Mouse (Mus musculus): ENCODE results near the gene Lamb3.

Gene Lamb3

GRCm38 (mm10) chr1:193207503-193207902, at the start of gene Lamb3:
Gene Lamb3 (plus strand): TSS chr1:193207699.
- peak; percentile 47 for DNase-seq (ENCODE audit: low spot score)

- DNase-seq (ENCODE audit: low spot score): peak; percentile 42
Measured at GRCm38 (mm10) chr1:193159163-193159562, 48.3 kb upstream of the Lamb3 start.

GRCm38 (mm10) chr1:193159613-193160012, 47.9 kb upstream of the Lamb3 start:
- peak; percentile 27 for DNase-seq (ENCODE audit: low spot score)

- DNase-seq (ENCODE audit: low spot score): peak; percentile 32
Measured at GRCm38 (mm10) chr1:193160317-193161032, 47.0 kb upstream of the Lamb3 start.

- DNase-seq (ENCODE audit: low spot score): no peak
Measured at GRCm38 (mm10) chr1:193167746-193168145, 39.8 kb upstream of the Lamb3 start, which contains the start of gene A130010J15Rik. Gene A130010J15Rik (plus strand): TSS chr1:193168046.

GRCm38 (mm10) chr1:193169228-193169627, 38.3 kb upstream of the Lamb3 start:
- no peak for DNase-seq (ENCODE audit: low spot score)

GRCm38 (mm10) chr1:193169856-193170255, 37.6 kb upstream of the Lamb3 start:
- peak; percentile 63 for DNase-seq (ENCODE audit: low spot score)

- peak; percentile 99 for DNase-seq (ENCODE audit: low spot score)
Measured at GRCm38 (mm10) chr1:193172991-193173809, 34.3 kb upstream of the Lamb3 start.

GRCm38 (mm10) chr1:193173810-193174129, 33.7 kb upstream of the Lamb3 start:
- DNase-seq (ENCODE audit: low spot score): no peak

GRCm38 (mm10) chr1:193174143-193174733, 33.3 kb upstream of the Lamb3 start:
- DNase-seq (ENCODE audit: low spot score): no peak

- peak; percentile 51 for DNase-seq (ENCODE audit: low spot score)
Measured at GRCm38 (mm10) chr1:193181104-193181503, 26.4 kb upstream of the Lamb3 start.

- DNase-seq (ENCODE audit: low spot score): no peak
Measured at GRCm38 (mm10) chr1:193188257-193188656, 19.2 kb upstream of the Lamb3 start.

GRCm38 (mm10) chr1:193189151-193189621, 18.3 kb upstream of the Lamb3 start:
- peak; percentile 64 for DNase-seq (ENCODE audit: low spot score)

- DNase-seq (ENCODE audit: low spot score): no peak
Measured at GRCm38 (mm10) chr1:193189771-193190170, 17.7 kb upstream of the Lamb3 start.

GRCm38 (mm10) chr1:193191675-193192283, 15.7 kb upstream of the Lamb3 start:
- no peak for DNase-seq (ENCODE audit: low spot score)

GRCm38 (mm10) chr1:193194416-193195140, 12.9 kb upstream of the Lamb3 start:
- no peak for DNase-seq (ENCODE audit: low spot score)

- no peak for DNase-seq (ENCODE audit: low spot score)
Measured at GRCm38 (mm10) chr1:193195169-193195810, 12.2 kb upstream of the Lamb3 start.

GRCm38 (mm10) chr1:193197494-193198205, 9.8 kb upstream of the Lamb3 start:
- no peak for DNase-seq (ENCODE audit: low spot score)

- DNase-seq (ENCODE audit: low spot score): peak; percentile 34
Measured at GRCm38 (mm10) chr1:193198312-193198711, 9.2 kb upstream of the Lamb3 start.

GRCm38 (mm10) chr1:193200640-193201382, 6.7 kb upstream of the Lamb3 start:
- peak; percentile 88 for DNase-seq (ENCODE audit: low spot score)
